Mouse (Mus musculus): ENCODE data around the gene Scube1.

DNA sequence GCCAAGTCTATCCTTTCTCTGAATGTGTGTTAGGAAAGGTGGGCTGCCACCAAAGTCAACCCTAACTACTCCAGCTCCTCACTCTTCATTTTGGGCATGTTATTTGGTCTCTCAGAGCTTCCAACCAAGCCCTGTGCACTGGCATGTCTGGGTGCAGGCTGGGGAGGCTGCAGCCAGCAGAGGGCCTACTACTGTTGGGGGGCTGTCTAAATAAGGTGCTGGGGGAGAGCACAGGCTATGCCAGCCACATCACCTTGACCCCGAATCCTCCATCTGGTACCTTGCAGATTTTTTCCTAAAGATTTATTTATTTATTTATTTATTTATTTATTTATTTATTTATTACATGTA lies 121.8 kb downstream of the Scube1 start:
- peak in 1 of 2 experiments; percentile 14; a peak in 1 of 4 replicates for TF ChIP-seq CTCF (conservative IDR thresholded peaks at IDR 0.05 in 1 of 2, IDR thresholded peaks at IDR 0.05 in 1 of 2; ENCODE audit: low read depth in 2 of 2, low read length in 2 of 2)
- TF ChIP-seq NELFE (IDR thresholded peaks at IDR 0.05; ENCODE audit: low read depth, low read length) = no peak
- TF ChIP-seq TCF12 (IDR thresholded peaks at IDR 0.05; ENCODE audit: low read depth, low read length) = no peak
- no peak for TF ChIP-seq GABPA (IDR thresholded peaks at IDR 0.05; ENCODE audit: insufficient replicate concordance, low read depth, low read length)
- TF ChIP-seq MAFK (IDR thresholded peaks at IDR 0.05; ENCODE audit: insufficient replicate concordance, low read length) = no peak
- TF ChIP-seq ZC3H11A (IDR thresholded peaks at IDR 0.05; ENCODE audit: low read depth, low read length) = no peak
- TF ChIP-seq EP300 (IDR thresholded peaks at IDR 0.05; ENCODE audit: low read length) = no peak

All from CH12.LX (cell line).